Mouse (Mus musculus): Measurements from ENCODE around the gene Rasa1.

Rasa1 gene

GRCm38 (mm10) chr13:85288843-85289713 lies at the start of gene Rasa1:
Rasa1 (minus strand) TSS chr13:85289130.
- POLR2A ChIA-PET: interaction anchor here in 3 of 4 experiments (0.5 to 1.9 kb wide), 19 partner anchors 9 to 757 kb away, joined by 3 to 6 read pairs (median 4); partner anchors contain the start of gene Cox7c (in 1 of the 3)
- CTCF ChIA-PET: interaction anchor here in 1 of 4 experiments (0.8 kb wide), 1 partner anchor 153 kb away, joined by 3 read pairs; no protein-coding TSS in a partner anchor

- ChIA-PET POLR2A (no interaction called here), CTCF (no interaction called here)
Observed at GRCm38 (mm10) chr13:85311547-85311946, 22.6 kb upstream of the Rasa1 start.

- ChIA-PET POLR2A (no interaction called here), CTCF (no interaction called here)
Observed at GRCm38 (mm10) chr13:85310968-85311367, 22.0 kb upstream of the Rasa1 start.

- ChIA-PET POLR2A (no interaction called here), CTCF (no interaction called here)
Observed at GRCm38 (mm10) chr13:85310483-85310882, 21.6 kb upstream of the Rasa1 start.

- CTCF ChIA-PET: no interaction called here
- POLR2A ChIA-PET: interaction anchor here in 1 of 4 experiments (1.3 kb wide), 1 partner anchor 17 kb away, joined by 3 read pairs; the partner anchor contains the start of gene Rasa1
Observed at GRCm38 (mm10) chr13:85306039-85306438, 17.1 kb upstream of the Rasa1 start.

- POLR2A ChIA-PET: no interaction called here
- CTCF ChIA-PET: no interaction called here
Observed at GRCm38 (mm10) chr13:85290651-85291050, 1.7 kb upstream of the Rasa1 start.

GRCm38 (mm10) chr13:85288574-85288842 lies 422 bp downstream of the Rasa1 start:
- CTCF ChIA-PET: interaction anchor here in 1 of 4 experiments (0.8 kb wide), 1 partner anchor 152 kb away, joined by 3 read pairs; no protein-coding TSS in a partner anchor
- POLR2A ChIA-PET: interaction anchor here in 2 of 4 experiments (0.7 to 1.9 kb wide), 8 partner anchors 9 to 154 kb away, joined by 3 to 5 read pairs (median 4); no protein-coding TSS in a partner anchor

GRCm38 (mm10) chr13:85287876-85288573 lies 905 bp downstream of the Rasa1 start:
- ChIA-PET POLR2A (interaction anchor here in 2 of 4 experiments (0.6 to 1.9 kb wide), 6 partner anchors 8 to 98 kb away, joined by 3 to 5 read pairs (median 4); no protein-coding TSS in a partner anchor), CTCF (no interaction called here)

- ChIA-PET POLR2A (no interaction called here), CTCF (no interaction called here)
Observed at GRCm38 (mm10) chr13:85282626-85283025, 6.3 kb downstream of the Rasa1 start.

- CTCF ChIA-PET: no interaction called here
- POLR2A ChIA-PET: interaction anchor here in 2 of 4 experiments (1.5 to 2.0 kb wide), 2 partner anchors 9 to 10 kb away, joined by 5 read pairs; partner anchors contain the start of gene Rasa1 (in 2 of the 2)
Observed at GRCm38 (mm10) chr13:85278951-85279350, 10.0 kb downstream of the Rasa1 start.

GRCm38 (mm10) chr13:85274572-85274971 lies 14.4 kb downstream of the Rasa1 start:
- ChIA-PET POLR2A (interaction anchor here in 1 of 4 experiments (1.7 kb wide), 1 partner anchor 14 kb away, joined by 4 read pairs; the partner anchor contains the start of gene Rasa1), CTCF (no interaction called here)

GRCm38 (mm10) chr13:85273788-85274187 lies 15.1 kb downstream of the Rasa1 start:
- ChIA-PET CTCF (no interaction called here), POLR2A (no interaction called here)

- ChIA-PET POLR2A (no interaction called here), CTCF (no interaction called here)
Observed at GRCm38 (mm10) chr13:85238760-85239159, 50.2 kb downstream of the Rasa1 start.

GRCm38 (mm10) chr13:85218656-85219055 lies 70.3 kb downstream of the Rasa1 start:
- CTCF ChIA-PET: no interaction called here

GRCm38 (mm10) chr13:85210353-85210752 lies 78.6 kb downstream of the Rasa1 start:
- CTCF ChIA-PET: no interaction called here
- POLR2A ChIA-PET: no interaction called here

More at GRCm38 (mm10) chr13:85218656-85219055, 70.3 kb downstream of the Rasa1 start:
- POLR2A ChIA-PET: no interaction called here

- POLR2A ChIA-PET: interaction anchor here in 1 of 4 experiments (0.7 to 1.0 kb wide), 2 partner anchors 11 to 28 kb away, joined by 3 to 4 read pairs; no protein-coding TSS in a partner anchor
- CTCF ChIA-PET: no interaction called here
Observed at GRCm38 (mm10) chr13:85208656-85209055, 80.3 kb downstream of the Rasa1 start.

- CTCF ChIA-PET: no interaction called here
- POLR2A ChIA-PET: interaction anchor here in 1 of 4 experiments (1.0 kb wide), 1 partner anchor 12 kb away, joined by 4 read pairs; no protein-coding TSS in a partner anchor
Observed at GRCm38 (mm10) chr13:85207493-85207892, 81.4 kb downstream of the Rasa1 start.

- CTCF ChIA-PET: no interaction called here
- POLR2A ChIA-PET: interaction anchor here in 1 of 4 experiments (1.1 kb wide), 1 partner anchor 98 kb away, joined by 3 read pairs; the partner anchor contains the start of gene Rasa1
Observed at GRCm38 (mm10) chr13:85191253-85191652, 97.7 kb downstream of the Rasa1 start.

GRCm38 (mm10) chr13:85189644-85190121 lies 99.2 kb downstream of the Rasa1 start:
- ChIA-PET CTCF (interaction anchor here in 1 of 4 experiments (0.7 kb wide), 1 partner anchor 35 kb away, joined by 4 read pairs; no protein-coding TSS in a partner anchor), POLR2A (interaction anchor here in 3 of 4 experiments (0.9 to 1.7 kb wide), 3 partner anchors 43 to 99 kb away, joined by 3 to 4 read pairs (median 3); partner anchors contain the start of gene Rasa1 (in 1 of the 3))

Data from embryonic stem cell, embryonic (primary cell).